Mouse (Mus musculus): ENCODE measurements around the gene Stum. TPM values are rescaled to one million over a fixed set of nuclear protein-coding genes. Genes with fewer than 3 reads are reported as not detected.
"Not testable (repeated sequence)": the region's sequence is repeated elsewhere in the genome, so short reads cannot be mapped to it uniquely, and the experiment has no call there.

Gene Stum
- 1.3 and 2.2 TPM in 2 replicates for polyA plus RNA-seq (2015; fragmentation: Nextera tagmentation; extraction: Ambion mirVana)

GRCm38 (mm10) chr1:180483399-180484291, at the start of gene Stum:
Gene Stum (minus strand): TSS chr1:180483504.
- H3K27me3 ChIP-seq (ENCODE audit: insufficient read depth, low read length) = peaks cover 35% of the 10 kb centered on the region
- peak within 1 kb of the TSS; percentile 78 for H3K4me2 ChIP-seq (replicated peaks; ENCODE audit: low read depth, low read length)
- no peaks in the 10 kb centered on the region for H3K36me3 ChIP-seq (ENCODE audit: insufficient read depth, low read length)
- no peak within 1 kb of the TSS for H3K27ac ChIP-seq (ENCODE audit: low read length)
- 5% methylated on average over 32 of the region's 40 CpGs for WGBS
- H3K9ac ChIP-seq (replicated peaks; ENCODE audit: low read length) = peak within 1 kb of the TSS; percentile 63; the same call in 1 of the 2 replicates
- peak within 1 kb of the TSS; percentile 48 for H3K4me3 ChIP-seq (ENCODE audit: low read length)
- peak; percentile 60 for ATAC-seq (ENCODE audit: low FRiP score, low TSS enrichment)
- H3K4me1 ChIP-seq (ENCODE audit: insufficient read depth, low read length) = peaks cover 22% of the 10 kb centered on the region
- H3K9me3 ChIP-seq (ENCODE audit: low read length) = no peaks in the 10 kb centered on the region

- Histone ChIP-seq H3K27me3 (ENCODE audit: insufficient read depth, low read length) (no peaks in the 10 kb centered on the region), H3K4me1 (ENCODE audit: insufficient read depth, low read length) (no peaks in the 10 kb centered on the region), H3K36me3 (ENCODE audit: insufficient read depth, low read length) (no peaks in the 10 kb centered on the region), H3K27ac (ENCODE audit: low read length) (no peak overlapping the region), H3K9ac (replicated peaks; ENCODE audit: low read length) (no peak overlapping the region), H3K4me3 (ENCODE audit: low read length) (no peak overlapping the region), H3K4me2 (replicated peaks; ENCODE audit: low read depth, low read length) (no peak overlapping the region), H3K9me3 (ENCODE audit: low read length) (peaks cover 11% of the 10 kb centered on the region)
- WGBS = 97% methylated on average over 11 of the region's 11 CpGs
- no peak for ATAC-seq (ENCODE audit: low FRiP score, low TSS enrichment)
These were observed 49.4 kb upstream of the Stum start for GRCm38 (mm10) chr1:180532671-180533070.

- peaks cover 11% of the 10 kb centered on the region for H3K9me3 ChIP-seq (ENCODE audit: low read length)
- H3K27ac ChIP-seq (ENCODE audit: low read length) = no peak overlapping the region
- 62% methylated on average over 8 of the region's 8 CpGs for WGBS
- no peaks in the 10 kb centered on the region for H3K27me3 ChIP-seq (ENCODE audit: insufficient read depth, low read length)
- no peak overlapping the region for H3K9ac ChIP-seq (replicated peaks; ENCODE audit: low read length)
- H3K4me2 ChIP-seq (replicated peaks; ENCODE audit: low read depth, low read length) = no peak overlapping the region
- H3K36me3 ChIP-seq (ENCODE audit: insufficient read depth, low read length) = no peaks in the 10 kb centered on the region
- H3K4me1 ChIP-seq (ENCODE audit: insufficient read depth, low read length) = no peaks in the 10 kb centered on the region
- no peak overlapping the region for H3K4me3 ChIP-seq (ENCODE audit: low read length)
- ATAC-seq (ENCODE audit: low FRiP score, low TSS enrichment) = no peak
These were observed 47.4 kb upstream of the Stum start for GRCm38 (mm10) chr1:180530457-180531263.

GRCm38 (mm10) chr1:180529847-180530246, 46.5 kb upstream of the Stum start:
- Histone ChIP-seq H3K36me3 (ENCODE audit: insufficient read depth, low read length) (no peaks in the 10 kb centered on the region), H3K4me1 (ENCODE audit: insufficient read depth, low read length) (no peaks in the 10 kb centered on the region), H3K4me3 (ENCODE audit: low read length) (no peak overlapping the region), H3K9me3 (ENCODE audit: low read length) (peaks cover 11% of the 10 kb centered on the region), H3K27me3 (ENCODE audit: insufficient read depth, low read length) (no peaks in the 10 kb centered on the region), H3K4me2 (replicated peaks; ENCODE audit: low read depth, low read length) (no peak overlapping the region), H3K9ac (replicated peaks; ENCODE audit: low read length) (no peak overlapping the region), H3K27ac (ENCODE audit: low read length) (no peak overlapping the region)
- ATAC-seq (ENCODE audit: low FRiP score, low TSS enrichment) = no peak
- 95% methylated on average over 7 of the region's 7 CpGs for WGBS

- WGBS = 75% methylated on average over 1 of the region's 1 CpGs
- H3K9me3 ChIP-seq (ENCODE audit: low read length) = no peaks in the 10 kb centered on the region
- no peak overlapping the region for H3K4me3 ChIP-seq (ENCODE audit: low read length)
- no peaks in the 10 kb centered on the region for H3K4me1 ChIP-seq (ENCODE audit: insufficient read depth, low read length)
- H3K36me3 ChIP-seq (ENCODE audit: insufficient read depth, low read length) = no peaks in the 10 kb centered on the region
- no peak for ATAC-seq (ENCODE audit: low FRiP score, low TSS enrichment)
- H3K9ac ChIP-seq (replicated peaks; ENCODE audit: low read length) = no peak overlapping the region
- H3K27me3 ChIP-seq (ENCODE audit: insufficient read depth, low read length) = no peaks in the 10 kb centered on the region
- no peak overlapping the region for H3K27ac ChIP-seq (ENCODE audit: low read length)
- H3K4me2 ChIP-seq (replicated peaks; ENCODE audit: low read depth, low read length) = no peak overlapping the region
These were observed 42.0 kb upstream of the Stum start for GRCm38 (mm10) chr1:180525301-180525700.

GRCm38 (mm10) chr1:180523320-180523719, 40.0 kb upstream of the Stum start:
- WGBS = 80% methylated on average over 2 of the region's 2 CpGs
- H3K4me1 ChIP-seq (ENCODE audit: insufficient read depth, low read length) = no peaks in the 10 kb centered on the region
- no peaks in the 10 kb centered on the region for H3K27me3 ChIP-seq (ENCODE audit: insufficient read depth, low read length)
- H3K27ac ChIP-seq (ENCODE audit: low read length) = no peak overlapping the region
- no peaks in the 10 kb centered on the region for H3K36me3 ChIP-seq (ENCODE audit: insufficient read depth, low read length)
- no peak overlapping the region for H3K4me3 ChIP-seq (ENCODE audit: low read length)
- no peaks in the 10 kb centered on the region for H3K9me3 ChIP-seq (ENCODE audit: low read length)
- no peak overlapping the region for H3K4me2 ChIP-seq (replicated peaks; ENCODE audit: low read depth, low read length)
- H3K9ac ChIP-seq (replicated peaks; ENCODE audit: low read length) = no peak overlapping the region
- ATAC-seq (ENCODE audit: low FRiP score, low TSS enrichment) = no peak

- Histone ChIP-seq H3K27me3 (ENCODE audit: insufficient read depth, low read length) (no peaks in the 10 kb centered on the region), H3K36me3 (ENCODE audit: insufficient read depth, low read length) (no peaks in the 10 kb centered on the region), H3K4me3 (ENCODE audit: low read length) (no peak overlapping the region), H3K4me1 (ENCODE audit: insufficient read depth, low read length) (no peaks in the 10 kb centered on the region), H3K9me3 (ENCODE audit: low read length) (no peaks in the 10 kb centered on the region), H3K27ac (ENCODE audit: low read length) (no peak overlapping the region), H3K4me2 (replicated peaks; ENCODE audit: low read depth, low read length) (no peak overlapping the region), H3K9ac (replicated peaks; ENCODE audit: low read length) (no peak overlapping the region)
- no peak for ATAC-seq (ENCODE audit: low FRiP score, low TSS enrichment)
- 57% methylated on average over 7 of the region's 7 CpGs for WGBS
These were observed 36.9 kb upstream of the Stum start for GRCm38 (mm10) chr1:180520190-180520589.

GRCm38 (mm10) chr1:180519520-180519919, 36.2 kb upstream of the Stum start:
- no peak overlapping the region for H3K4me2 ChIP-seq (replicated peaks; ENCODE audit: low read depth, low read length)
- H3K9ac ChIP-seq (replicated peaks; ENCODE audit: low read length) = no peak overlapping the region
- no peaks in the 10 kb centered on the region for H3K27me3 ChIP-seq (ENCODE audit: insufficient read depth, low read length)
- no peak for ATAC-seq (ENCODE audit: low FRiP score, low TSS enrichment)
- H3K4me3 ChIP-seq (ENCODE audit: low read length) = no peak overlapping the region
- WGBS = 95% methylated on average over 8 of the region's 8 CpGs
- H3K9me3 ChIP-seq (ENCODE audit: low read length) = no peaks in the 10 kb centered on the region
- no peaks in the 10 kb centered on the region for H3K36me3 ChIP-seq (ENCODE audit: insufficient read depth, low read length)
- H3K27ac ChIP-seq (ENCODE audit: low read length) = no peak overlapping the region
- no peaks in the 10 kb centered on the region for H3K4me1 ChIP-seq (ENCODE audit: insufficient read depth, low read length)

- 94% methylated on average over 7 of the region's 7 CpGs for WGBS
- not testable (repeated sequence) for ATAC-seq (ENCODE audit: low FRiP score, low TSS enrichment); H3K4me3 ChIP-seq (ENCODE audit: low read length); H3K9ac ChIP-seq (replicated peaks; ENCODE audit: low read length); H3K4me1 ChIP-seq (ENCODE audit: insufficient read depth, low read length); H3K36me3 ChIP-seq (ENCODE audit: insufficient read depth, low read length); H3K9me3 ChIP-seq (ENCODE audit: low read length); H3K4me2 ChIP-seq (replicated peaks; ENCODE audit: low read depth, low read length); H3K27ac ChIP-seq (ENCODE audit: low read length); H3K27me3 ChIP-seq (ENCODE audit: insufficient read depth, low read length)
These were observed 35.6 kb upstream of the Stum start for GRCm38 (mm10) chr1:180518899-180519298.

GRCm38 (mm10) chr1:180518412-180518811, 35.1 kb upstream of the Stum start:
- Histone ChIP-seq H3K9ac (replicated peaks; ENCODE audit: low read length) (no peak overlapping the region), H3K4me2 (replicated peaks; ENCODE audit: low read depth, low read length) (no peak overlapping the region), H3K9me3 (ENCODE audit: low read length) (no peaks in the 10 kb centered on the region), H3K4me1 (ENCODE audit: insufficient read depth, low read length) (no peaks in the 10 kb centered on the region), H3K27ac (ENCODE audit: low read length) (no peak overlapping the region), H3K27me3 (ENCODE audit: insufficient read depth, low read length) (no peaks in the 10 kb centered on the region), H3K4me3 (ENCODE audit: low read length) (no peak overlapping the region), H3K36me3 (ENCODE audit: insufficient read depth, low read length) (no peaks in the 10 kb centered on the region)
- no peak for ATAC-seq (ENCODE audit: low FRiP score, low TSS enrichment)
- 30% methylated on average over 8 of the region's 8 CpGs for WGBS

Measured in kidney, embryonic 16.5 days (tissue).